Mouse (Mus musculus) c-Kit-positive CD71-positive TER-119-negative erythroid progenitor cells, embryonic 14.5 days (primary cell): ENCODE measurements at regions not wholly inside any gene's neighbourhood (a gene's known extent, or its start where the extent isn't known, plus 50 kb on each side); places are given as distances from the start of the nearest gene placed in this dataset.

Experiments
- DNase-seq: peaks from one replicate; pipeline ENCODE4 v3.0.0-alpha.2; 2013; ENCODE audit warnings: low read depth

- DNase-seq: no peak
Observed at GRCm38 (mm10) chr1:71837039-71837648, 184.1 kb upstream of the Fn1 start.

DNA sequence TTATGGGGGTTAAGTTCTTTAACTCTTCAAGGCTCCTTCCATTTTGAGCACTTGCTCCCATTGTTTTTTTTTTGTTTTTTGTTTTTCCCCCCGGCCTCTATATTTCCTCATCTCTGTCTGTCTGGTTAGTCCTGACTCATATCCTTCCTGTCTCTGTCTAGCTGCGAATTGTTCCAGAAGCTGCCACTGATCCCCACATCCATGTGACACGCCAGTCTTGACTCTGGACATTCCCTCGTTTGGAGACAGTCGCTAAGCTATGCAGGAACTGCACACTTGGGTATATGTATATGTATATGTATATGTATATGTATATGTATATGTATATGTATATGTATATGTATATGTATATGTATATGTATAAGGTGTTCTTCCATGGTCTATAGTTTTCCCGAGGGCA lies 177.4 kb upstream of the Fn1 start:
- DNase-seq: no peak

DNA sequence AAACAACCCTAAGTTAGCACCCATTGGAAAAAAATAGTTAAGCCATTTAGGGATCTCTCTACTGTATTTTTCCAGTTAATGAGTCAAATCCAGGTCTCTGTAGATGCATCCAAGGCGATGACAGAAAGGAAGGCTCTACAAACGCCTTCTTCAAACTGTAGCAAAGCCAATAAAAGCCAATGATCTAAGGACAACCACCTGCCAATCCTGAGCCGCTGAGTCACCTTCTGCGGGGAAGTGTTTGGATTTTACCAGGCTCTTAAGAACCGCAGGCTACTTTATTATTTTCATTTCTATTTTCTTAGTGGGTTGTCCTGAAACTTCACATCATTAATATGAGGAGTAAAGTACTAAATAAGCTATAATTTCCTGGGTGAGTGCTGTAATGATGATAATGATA lies 171.4 kb upstream of the Fn1 start:
- DNase-seq: no peak

GRCm38 (mm10) chr1:71822123-71822522 lies 169.1 kb upstream of the Fn1 start:
- DNase-seq: no peak

- no peak for DNase-seq
Observed at GRCm38 (mm10) chr1:71821099-71821498, 168.1 kb upstream of the Fn1 start.

DNA sequence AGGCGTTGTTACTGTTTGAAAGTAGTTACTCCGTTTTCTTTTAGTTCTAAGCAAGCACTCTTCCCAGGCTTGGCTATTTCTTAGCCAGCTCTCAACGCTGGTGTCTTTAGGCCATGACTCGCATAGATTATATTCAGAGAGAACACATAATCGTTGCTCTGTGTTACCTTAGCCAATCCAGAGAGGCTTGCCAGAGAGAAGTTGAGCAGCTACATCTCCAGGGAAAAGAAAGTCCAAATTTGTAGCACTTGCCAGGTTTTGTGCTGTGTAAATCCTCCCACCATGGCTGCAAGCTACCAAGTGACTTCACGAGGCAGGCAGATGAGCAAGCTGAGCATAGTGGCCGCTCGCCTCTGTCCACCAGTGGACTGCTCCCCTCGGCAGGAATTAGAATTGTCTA lies 163.3 kb upstream of the Fn1 start:
- no peak for DNase-seq

- DNase-seq: no peak
Observed at GRCm38 (mm10) chr1:71814141-71814540, 161.1 kb upstream of the Fn1 start.

DNA sequence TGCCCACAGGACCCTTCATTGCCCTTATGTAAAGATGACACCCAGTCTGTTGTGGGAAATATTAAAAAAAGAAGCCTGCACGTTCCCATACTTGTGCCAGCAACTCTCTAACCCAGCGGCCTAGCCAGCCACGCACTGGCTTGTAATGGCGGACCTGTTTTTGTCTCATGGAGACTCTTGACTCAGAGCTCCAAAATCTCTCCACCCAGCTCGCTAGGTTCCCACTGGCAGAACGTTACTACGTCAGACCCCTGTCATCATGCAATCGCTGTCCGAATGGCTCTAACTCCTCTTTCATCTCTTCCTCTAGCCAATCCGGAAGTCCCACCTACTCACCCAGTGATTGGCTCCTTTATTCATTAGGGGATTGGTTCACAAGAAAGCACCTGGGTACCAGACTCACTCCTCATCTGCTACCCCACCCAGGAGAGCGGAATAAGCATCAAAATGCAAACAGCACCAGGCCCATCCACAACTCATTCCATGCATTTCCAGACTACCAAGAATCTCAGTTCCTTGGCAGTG lies 159.2 kb upstream of the Fn1 start:
- DNase-seq: no peak

DNA sequence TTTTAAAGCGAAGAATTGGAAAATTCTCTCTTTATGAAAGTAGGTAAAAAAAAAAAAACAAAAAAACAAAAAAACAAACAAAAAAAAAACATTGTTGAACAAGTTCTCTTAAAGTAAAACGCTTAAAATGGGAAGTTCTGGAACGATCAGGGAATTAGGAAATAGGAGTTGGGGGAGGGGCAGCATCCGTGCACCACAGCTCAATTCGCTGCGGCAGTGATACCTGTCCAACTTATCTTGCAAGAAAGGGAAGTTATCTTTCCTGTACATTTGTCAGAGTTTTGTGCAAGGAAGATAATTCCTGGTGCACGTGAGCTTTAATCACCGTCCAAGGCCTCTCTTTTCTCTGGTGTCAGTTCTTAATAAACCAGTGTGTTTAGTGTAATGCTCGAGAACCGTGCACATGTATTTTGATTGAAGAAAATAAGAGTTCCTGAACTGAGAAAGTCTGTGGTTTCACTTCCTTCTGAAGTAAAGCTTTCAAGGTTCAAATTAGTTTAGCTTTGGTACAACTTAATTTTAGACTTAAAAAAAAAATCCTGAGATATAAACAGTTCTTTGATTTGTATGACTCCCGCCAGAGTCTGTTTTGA lies 158.3 kb upstream of the Fn1 start:
- no peak for DNase-seq

- no peak for DNase-seq
Observed at GRCm38 (mm10) chr1:71808005-71808404, 155.0 kb upstream of the Fn1 start.

DNA sequence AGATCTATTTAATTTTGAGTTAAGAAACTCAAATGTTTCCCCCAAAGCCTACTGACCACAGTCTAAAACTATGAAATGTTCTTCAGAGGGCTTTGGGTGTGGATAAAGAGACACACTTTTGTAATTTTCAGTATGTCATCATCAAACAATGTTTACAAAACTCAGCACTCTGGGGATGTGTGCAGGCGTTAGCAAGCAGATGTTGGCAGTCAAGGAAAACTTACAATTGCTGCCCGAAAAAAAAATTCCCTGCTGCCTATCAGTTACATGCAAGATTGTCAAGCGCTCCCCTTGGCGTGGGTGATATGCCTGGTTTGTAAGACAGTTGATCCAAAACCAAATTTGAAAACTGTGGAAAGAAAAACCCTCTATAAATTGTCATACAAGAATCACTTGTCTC lies 154.6 kb upstream of the Fn1 start:
- DNase-seq: no peak

GRCm38 (mm10) chr1:71801283-71802066 lies 148.5 kb upstream of the Fn1 start:
- no peak for DNase-seq

- DNase-seq: no peak
Observed at GRCm38 (mm10) chr1:71800581-71800980, 147.6 kb upstream of the Fn1 start.

DNA sequence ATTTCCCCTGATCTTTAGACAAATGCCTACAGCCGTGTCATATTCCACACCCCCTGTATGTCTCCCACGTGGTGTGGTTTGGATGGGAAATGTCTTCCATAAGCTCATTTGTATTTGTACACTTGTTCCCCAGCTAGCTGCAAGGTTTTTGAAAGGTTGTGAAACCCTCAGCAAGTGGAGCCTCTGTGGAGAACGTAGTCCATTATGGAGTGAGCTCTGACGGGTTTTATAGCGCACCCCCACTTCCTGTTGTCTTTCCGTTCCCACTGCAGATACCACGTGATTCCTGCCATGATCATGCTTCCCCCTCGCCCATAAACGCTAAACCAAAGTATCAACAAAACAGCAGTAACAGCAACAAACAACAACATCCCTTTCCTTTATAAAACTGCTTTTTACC lies 145.6 kb upstream of the Fn1 start:
- DNase-seq: no peak

GRCm38 (mm10) chr1:71788408-71788807 lies 135.4 kb upstream of the Fn1 start:
- DNase-seq: no peak

GRCm38 (mm10) chr1:71784880-71785279 lies 131.9 kb upstream of the Fn1 start:
- DNase-seq: no peak

GRCm38 (mm10) chr1:71778292-71778691 lies 125.3 kb upstream of the Fn1 start:
- no peak for DNase-seq

DNA sequence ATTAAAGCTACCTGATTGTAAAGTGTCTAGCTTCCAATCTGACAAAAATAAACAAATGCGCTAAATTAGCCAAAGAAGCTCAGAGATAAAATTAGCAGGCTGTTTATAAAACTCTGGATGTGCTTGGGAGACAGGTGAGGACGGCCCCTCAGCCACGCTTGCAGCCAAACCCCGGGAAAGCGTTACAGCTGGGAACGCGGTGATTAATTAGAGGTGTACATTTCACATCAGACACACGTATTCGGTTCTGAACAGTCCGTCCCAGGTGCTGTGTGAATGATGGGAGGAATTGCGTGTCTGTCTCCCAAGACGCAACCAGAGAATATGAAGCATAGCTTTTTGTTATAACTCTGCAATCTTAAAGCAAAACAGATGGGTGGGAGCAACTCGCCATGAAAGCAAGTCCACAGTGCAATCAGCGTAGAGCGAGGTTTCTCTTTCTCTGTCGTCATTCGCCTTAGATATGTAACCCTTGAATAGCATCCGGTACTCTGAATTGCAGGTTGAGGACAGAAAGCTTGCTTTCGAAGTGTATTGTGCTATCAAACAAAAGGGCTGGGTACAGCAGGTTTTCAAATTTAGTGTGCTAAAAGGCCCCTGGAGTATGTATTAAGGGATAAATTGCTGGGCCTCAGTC lies 123.0 kb upstream of the Fn1 start:
- no peak for DNase-seq

- DNase-seq: no peak
Observed at GRCm38 (mm10) chr1:71772526-71772925, 119.5 kb upstream of the Fn1 start.

DNA sequence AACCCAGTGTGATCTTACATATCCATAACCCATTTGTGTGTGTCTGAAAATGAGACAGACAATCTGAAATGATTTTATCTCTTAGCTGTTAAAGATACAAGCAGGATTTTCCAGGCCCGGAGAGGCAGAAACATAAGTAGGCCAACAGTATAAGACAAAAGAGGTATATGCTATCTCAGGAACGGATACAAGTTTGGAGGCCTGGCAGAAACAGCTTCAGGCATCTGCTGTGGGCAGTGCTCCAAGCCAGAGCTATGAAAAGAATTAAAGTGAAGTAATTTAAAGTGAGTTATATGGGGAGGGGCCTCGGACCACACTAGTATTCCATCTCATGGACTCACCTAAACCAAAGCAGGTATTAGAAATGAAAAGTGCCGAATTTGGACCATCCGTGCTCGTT lies 118.8 kb upstream of the Fn1 start:
- no peak for DNase-seq

GRCm38 (mm10) chr1:71769595-71769994 lies 116.6 kb upstream of the Fn1 start:
- no peak for DNase-seq

GRCm38 (mm10) chr1:71767705-71768104 lies 114.7 kb upstream of the Fn1 start:
- no peak for DNase-seq

GRCm38 (mm10) chr1:71767076-71767475 lies 114.1 kb upstream of the Fn1 start:
- DNase-seq: no peak
